Mouse (Mus musculus) small intestine, adult 2 months (tissue): ENCODE measurements at regions not wholly inside any gene's neighbourhood (a gene's known extent, or its start where the extent isn't known, plus 50 kb on each side); places are given as distances from the start of the nearest gene placed in this dataset.

Experiments
- CTCF ChIP-seq: fragments of 200-500 bp; IDR thresholded peaks from 2 replicates; pipeline ENCODE4 v1.5.1; 2012; ENCODE audit warnings: low read depth, mild to moderate bottlenecking, control low read depth, inconsistent platforms, low read length, moderate library complexity, mixed read lengths; ENCODE audit not compliant: insufficient replicate concordance, insufficient read length; ENCODE audit errors: extremely low read depth
- POLR2A ChIP-seq: fragments of 200-500 bp; IDR thresholded peaks from 2 replicates; pipeline ENCODE4 v1.6.1; 2012; ENCODE audit warnings: low read depth, mild to moderate bottlenecking, control low read depth, inconsistent platforms, low read length, moderate library complexity

- TF ChIP-seq CTCF (no peak), POLR2A (no peak)
Observed at GRCm38 (mm10) chr10:66909905-66910681, 185.8 kb upstream of the Jmjd1c start.
